Mouse (Mus musculus): ENCODE measurements around the gene Atg10. TPM values are rescaled to one million over a fixed set of nuclear protein-coding genes. Genes with fewer than 3 reads are reported as not detected.
A peak's percentile ranks its signal among the peaks of the same experiment; 100 is the strongest.

Gene Atg10
- polyA plus RNA-seq, 1 experiment from 2014 or later, result 13.9 TPM

- H3K4me1 ChIP-seq (ENCODE audit: control insufficient read depth, insufficient read depth, low read depth, low read length), result peaks cover 7% of the 10 kb centered on the region
- WGBS, result 43% methylated on average over 17 of the region's 17 CpGs
- H3K9me3 ChIP-seq (ENCODE audit: control insufficient read depth, low read length), result no peaks in the 10 kb centered on the region
- peak overlapping the region; percentile 1; the same call in 1 of the 2 replicates for H3K4me2 ChIP-seq (ENCODE audit: low read length)
- H3K27me3 ChIP-seq (replicated peaks; ENCODE audit: control insufficient read depth, insufficient read depth, low read length), result no peaks in the 10 kb centered on the region
- H3K27ac ChIP-seq (ENCODE audit: low read depth, low read length), result peak overlapping the region; percentile 65
- no peaks in the 10 kb centered on the region for H3K36me3 ChIP-seq (ENCODE audit: control insufficient read depth, insufficient read depth, low read length)
- no peak overlapping the region for H3K4me3 ChIP-seq (ENCODE audit: low read length)
- no peak overlapping the region for H3K9ac ChIP-seq (ENCODE audit: low read depth, low read length)
- ATAC-seq, result peak; percentile 73
Measured at GRCm38 (mm10) chr13:90912760-90913674, 310.8 kb downstream of the Atg10 start.

- Histone ChIP-seq H3K27me3 (replicated peaks; ENCODE audit: control insufficient read depth, insufficient read depth, low read length) (no peaks in the 10 kb centered on the region), H3K4me2 (ENCODE audit: low read length) (no peak overlapping the region), H3K36me3 (ENCODE audit: control insufficient read depth, insufficient read depth, low read length) (no peaks in the 10 kb centered on the region), H3K27ac (ENCODE audit: low read depth, low read length) (no peak overlapping the region), H3K4me3 (ENCODE audit: low read length) (no peak overlapping the region), H3K9me3 (ENCODE audit: control insufficient read depth, low read length) (no peaks in the 10 kb centered on the region), H3K9ac (ENCODE audit: low read depth, low read length) (no peak overlapping the region), H3K4me1 (ENCODE audit: control insufficient read depth, insufficient read depth, low read depth, low read length) (no peaks in the 10 kb centered on the region)
- no peak for ATAC-seq
- WGBS, result 90% methylated on average over 12 of the region's 12 CpGs
Measured at GRCm38 (mm10) chr13:90907376-90907775, 316.4 kb downstream of the Atg10 start.

GRCm38 (mm10) chr13:90905176-90905575, 318.6 kb downstream of the Atg10 start, which contains the start of gene Atp6ap1l:
Gene Atp6ap1l (minus strand): TSS chr13:90905355.
- WGBS, result 88% methylated on average over 5 of the region's 5 CpGs
- H3K9ac ChIP-seq (ENCODE audit: low read depth, low read length), result no peak within 1 kb of the TSS
- H3K27me3 ChIP-seq (replicated peaks; ENCODE audit: control insufficient read depth, insufficient read depth, low read length), result no peaks in the 10 kb centered on the region
- H3K27ac ChIP-seq (ENCODE audit: low read depth, low read length), result no peak within 1 kb of the TSS
- ATAC-seq, result no peak
- no peaks in the 10 kb centered on the region for H3K9me3 ChIP-seq (ENCODE audit: control insufficient read depth, low read length)
- no peaks in the 10 kb centered on the region for H3K36me3 ChIP-seq (ENCODE audit: control insufficient read depth, insufficient read depth, low read length)
- H3K4me2 ChIP-seq (ENCODE audit: low read length), result no peak within 1 kb of the TSS
- H3K4me3 ChIP-seq (ENCODE audit: low read length), result no peak within 1 kb of the TSS
- no peaks in the 10 kb centered on the region for H3K4me1 ChIP-seq (ENCODE audit: control insufficient read depth, insufficient read depth, low read depth, low read length)

GRCm38 (mm10) chr13:90896821-90897220, 326.9 kb downstream of the Atg10 start:
- peak; percentile 31; the same call in 1 of the 2 replicates for ATAC-seq
- Histone ChIP-seq H3K27ac (ENCODE audit: low read depth, low read length) (no peak overlapping the region), H3K9ac (ENCODE audit: low read depth, low read length) (no peak overlapping the region), H3K4me1 (ENCODE audit: control insufficient read depth, insufficient read depth, low read depth, low read length) (no peaks in the 10 kb centered on the region; the same call in 1 of the 2 replicates), H3K4me2 (ENCODE audit: low read length) (no peak overlapping the region), H3K27me3 (replicated peaks; ENCODE audit: control insufficient read depth, insufficient read depth, low read length) (no peaks in the 10 kb centered on the region), H3K9me3 (ENCODE audit: control insufficient read depth, low read length) (no peaks in the 10 kb centered on the region), H3K4me3 (ENCODE audit: low read length) (no peak overlapping the region), H3K36me3 (ENCODE audit: control insufficient read depth, insufficient read depth, low read length) (no peaks in the 10 kb centered on the region)
- WGBS, result 83% methylated on average over 12 of the region's 12 CpGs

GRCm38 (mm10) chr13:90896098-90896497, 327.7 kb downstream of the Atg10 start:
- no peaks in the 10 kb centered on the region for H3K36me3 ChIP-seq (ENCODE audit: control insufficient read depth, insufficient read depth, low read length)
- WGBS, result 27% methylated on average over 2 of the region's 2 CpGs
- H3K27me3 ChIP-seq (replicated peaks; ENCODE audit: control insufficient read depth, insufficient read depth, low read length), result no peaks in the 10 kb centered on the region
- no peaks in the 10 kb centered on the region for H3K9me3 ChIP-seq (ENCODE audit: control insufficient read depth, low read length)
- no peak overlapping the region for H3K4me3 ChIP-seq (ENCODE audit: low read length)
- peak; percentile 86 for ATAC-seq
- H3K4me2 ChIP-seq (ENCODE audit: low read length), result no peak overlapping the region
- no peak overlapping the region for H3K27ac ChIP-seq (ENCODE audit: low read depth, low read length)
- no peaks in the 10 kb centered on the region; the same call in 1 of the 2 replicates for H3K4me1 ChIP-seq (ENCODE audit: control insufficient read depth, insufficient read depth, low read depth, low read length)
- no peak overlapping the region for H3K9ac ChIP-seq (ENCODE audit: low read depth, low read length)

GRCm38 (mm10) chr13:90894819-90895218, 328.9 kb downstream of the Atg10 start:
- Histone ChIP-seq H3K27me3 (replicated peaks; ENCODE audit: control insufficient read depth, insufficient read depth, low read length) (no peaks in the 10 kb centered on the region), H3K4me1 (ENCODE audit: control insufficient read depth, insufficient read depth, low read depth, low read length) (no peaks in the 10 kb centered on the region; the same call in 1 of the 2 replicates), H3K36me3 (ENCODE audit: control insufficient read depth, insufficient read depth, low read length) (no peaks in the 10 kb centered on the region), H3K4me2 (ENCODE audit: low read length) (no peak overlapping the region), H3K27ac (ENCODE audit: low read depth, low read length) (no peak overlapping the region), H3K9ac (ENCODE audit: low read depth, low read length) (no peak overlapping the region), H3K4me3 (ENCODE audit: low read length) (no peak overlapping the region), H3K9me3 (ENCODE audit: control insufficient read depth, low read length) (no peaks in the 10 kb centered on the region)
- ATAC-seq, result no peak
- WGBS, result 85% methylated on average over 4 of the region's 4 CpGs

GRCm38 (mm10) chr13:90890111-90890510, 333.7 kb downstream of the Atg10 start:
- Histone ChIP-seq H3K36me3 (ENCODE audit: control insufficient read depth, insufficient read depth, low read length) (no peaks in the 10 kb centered on the region), H3K27me3 (replicated peaks; ENCODE audit: control insufficient read depth, insufficient read depth, low read length) (no peaks in the 10 kb centered on the region), H3K4me3 (ENCODE audit: low read length) (no peak overlapping the region), H3K9me3 (ENCODE audit: control insufficient read depth, low read length) (no peaks in the 10 kb centered on the region), H3K27ac (ENCODE audit: low read depth, low read length) (no peak overlapping the region), H3K4me2 (ENCODE audit: low read length) (no peak overlapping the region), H3K4me1 (ENCODE audit: control insufficient read depth, insufficient read depth, low read depth, low read length) (peaks cover 3% of the 10 kb centered on the region; the same call in 1 of the 2 replicates), H3K9ac (ENCODE audit: low read depth, low read length) (no peak overlapping the region)
- WGBS, result 89% methylated on average over 5 of the region's 5 CpGs
- ATAC-seq, result no peak

GRCm38 (mm10) chr13:90886568-90886983, 337.2 kb downstream of the Atg10 start:
- peak; percentile 79 for ATAC-seq
- Histone ChIP-seq H3K4me2 (ENCODE audit: low read length) (peak overlapping the region; percentile 86), H3K4me3 (ENCODE audit: low read length) (peak overlapping the region; percentile 43), H3K4me1 (ENCODE audit: control insufficient read depth, insufficient read depth, low read depth, low read length) (peaks cover 3% of the 10 kb centered on the region; the same call in 1 of the 2 replicates), H3K27ac (ENCODE audit: low read depth, low read length) (no peak overlapping the region), H3K36me3 (ENCODE audit: control insufficient read depth, insufficient read depth, low read length) (no peaks in the 10 kb centered on the region), H3K9ac (ENCODE audit: low read depth, low read length) (peak overlapping the region; percentile 51), H3K9me3 (ENCODE audit: control insufficient read depth, low read length) (no peaks in the 10 kb centered on the region), H3K27me3 (replicated peaks; ENCODE audit: control insufficient read depth, insufficient read depth, low read length) (no peaks in the 10 kb centered on the region)
- WGBS, result under 1% methylated on average over 18 of the region's 18 CpGs

GRCm38 (mm10) chr13:90885856-90886532, 337.8 kb downstream of the Atg10 start:
- ATAC-seq, result peak; percentile 45
- Histone ChIP-seq H3K4me1 (ENCODE audit: control insufficient read depth, insufficient read depth, low read depth, low read length) (peaks cover 3% of the 10 kb centered on the region; the same call in 1 of the 2 replicates), H3K27ac (ENCODE audit: low read depth, low read length) (no peak overlapping the region), H3K9ac (ENCODE audit: low read depth, low read length) (peak overlapping the region; percentile 51), H3K4me2 (ENCODE audit: low read length) (peak overlapping the region; percentile 86), H3K27me3 (replicated peaks; ENCODE audit: control insufficient read depth, insufficient read depth, low read length) (no peaks in the 10 kb centered on the region), H3K36me3 (ENCODE audit: control insufficient read depth, insufficient read depth, low read length) (no peaks in the 10 kb centered on the region), H3K4me3 (ENCODE audit: low read length) (peak overlapping the region; percentile 43), H3K9me3 (ENCODE audit: control insufficient read depth, low read length) (no peaks in the 10 kb centered on the region)
- WGBS, result 59% methylated on average over 13 of the region's 13 CpGs

Data from hindbrain, embryonic 16.5 days (tissue).